Mouse (Mus musculus): ENCODE data around the gene S100z. TPM values are rescaled to one million over a fixed set of nuclear protein-coding genes. Genes with fewer than 3 reads are reported as not detected.

The S100z gene
- polyA plus RNA-seq (2014; fragmentation: Nextera tagmentation; extraction: Ambion mirVana) = not detected in 2 replicates

DNA sequence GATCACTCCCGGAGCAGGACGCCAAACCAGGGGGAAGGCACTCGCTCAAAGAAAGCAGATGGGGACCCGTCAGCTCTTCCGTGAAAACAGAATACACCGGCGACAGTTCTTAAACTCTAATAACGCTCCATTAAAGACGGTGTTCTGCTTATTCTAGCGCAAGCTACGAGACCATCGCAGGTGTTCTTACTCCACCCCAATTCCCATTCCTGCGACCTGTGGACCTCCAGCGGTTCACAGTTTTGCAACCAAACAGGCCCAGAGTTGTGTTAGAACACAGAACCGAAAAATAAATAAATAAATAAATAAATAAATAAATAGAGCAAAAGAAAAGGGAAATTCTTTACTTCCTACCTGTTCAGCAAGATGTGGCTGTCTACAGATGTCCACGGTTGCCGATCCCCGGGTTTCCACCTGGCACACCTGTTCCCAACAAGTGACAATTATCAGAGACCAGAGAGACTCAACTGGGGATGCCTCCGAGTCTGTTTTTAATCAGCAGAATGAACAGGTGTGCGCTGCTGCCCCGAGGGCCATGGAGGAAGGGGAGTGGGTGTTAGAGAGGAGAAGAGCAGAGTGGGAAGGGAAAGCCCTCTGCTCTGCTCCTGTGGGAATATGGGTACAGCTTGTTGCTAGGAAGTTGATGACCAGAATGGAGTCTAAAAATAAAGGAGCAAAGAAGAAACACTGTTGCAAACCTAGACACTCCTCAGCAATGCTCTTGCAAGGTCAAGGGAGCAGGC lies at the start of gene S100z:
S100z (minus strand) TSS at position 51 of the 743 bp plus-strand sequence.
- Histone ChIP-seq H3K9me3 (ENCODE audit: control insufficient read depth, low read length) (no peaks in the 10 kb centered on the region), H3K27ac (ENCODE audit: low read depth, low read length) (no peak within 1 kb of the TSS), H3K27me3 (ENCODE audit: control insufficient read depth, insufficient read depth, low read length) (no peaks in the 10 kb centered on the region), H3K36me3 (ENCODE audit: control insufficient read depth, insufficient read depth, low read length) (no peaks in the 10 kb centered on the region), H3K4me2 (ENCODE audit: low read depth) (no peak within 1 kb of the TSS), H3K9ac (ENCODE audit: low read length) (no peak within 1 kb of the TSS), H3K4me1 (ENCODE audit: control insufficient read depth, insufficient read depth, low read length) (no peaks in the 10 kb centered on the region), H3K4me3 (ENCODE audit: low read depth, low read length) (no peak within 1 kb of the TSS)
- WGBS = 92% methylated on average over 21 of the region's 21 CpGs
- no peak for DNase-seq (ENCODE audit: low spot score)
- ATAC-seq (ENCODE audit: insufficient read depth, low FRiP score, low TSS enrichment) = no peak

DNA sequence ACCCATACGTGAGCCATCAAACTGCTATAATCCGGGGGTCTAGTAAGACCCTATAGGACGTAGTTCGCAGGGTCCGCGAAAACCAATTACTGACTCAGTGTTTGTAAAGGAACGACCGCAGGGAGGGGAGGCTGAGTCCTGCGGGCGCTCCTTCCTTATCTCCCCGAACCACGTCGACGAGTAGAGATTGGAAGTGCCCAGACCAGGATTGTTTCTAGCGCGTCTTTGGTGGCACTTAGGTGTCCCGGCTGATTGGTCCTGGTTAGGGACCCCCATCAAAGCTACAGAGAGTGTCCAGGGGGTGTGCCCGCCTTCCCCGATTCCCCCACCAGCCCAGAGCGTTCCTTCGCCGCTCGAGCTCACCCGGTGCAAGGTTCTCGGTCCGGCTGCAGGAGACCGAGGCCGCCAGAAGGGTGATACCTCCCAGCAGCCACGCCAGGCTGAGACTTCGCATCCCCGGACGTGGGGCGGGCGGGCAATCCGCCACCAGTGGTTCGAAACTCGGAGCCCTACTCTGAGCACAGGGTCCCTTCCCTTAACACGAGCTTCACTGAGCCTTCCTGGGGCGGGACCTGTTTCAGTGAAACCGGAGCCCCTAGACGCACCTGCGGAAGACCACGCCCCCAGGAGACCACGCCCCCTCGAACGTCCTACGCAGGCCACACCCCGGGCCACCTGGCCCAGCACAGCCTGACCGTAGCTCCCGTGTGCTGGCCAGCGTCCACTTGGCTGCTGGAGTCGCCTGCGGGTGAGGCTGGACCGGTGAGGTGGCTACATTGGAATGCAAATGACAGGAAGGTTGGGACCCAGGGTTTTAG lies 46.4 kb upstream of the S100z start, which contains the start of gene F2rl1:
F2rl1 (minus strand) TSS at position 554 of the 818 bp plus-strand sequence.
- H3K4me2 ChIP-seq (ENCODE audit: low read depth) = peak within 1 kb of the TSS; percentile 70
- ATAC-seq (ENCODE audit: insufficient read depth, low FRiP score, low TSS enrichment) (peak; percentile 38; the same call in 1 of the 2 replicates), DNase-seq (ENCODE audit: low spot score) (peak; percentile 37)
- H3K27ac ChIP-seq (ENCODE audit: low read depth, low read length) = no peak within 1 kb of the TSS
- H3K9ac ChIP-seq (ENCODE audit: low read length) = peak within 1 kb of the TSS; percentile 35; the same call in 1 of the 2 replicates
- 0 out of 2 replicates have a peak, but pooled peaks cover 7% of the 10 kb centered on the region for H3K4me1 ChIP-seq (ENCODE audit: control insufficient read depth, insufficient read depth, low read length)
- H3K36me3 ChIP-seq (ENCODE audit: control insufficient read depth, insufficient read depth, low read length) = no peaks in the 10 kb centered on the region
- peaks cover 19% of the 10 kb centered on the region for H3K27me3 ChIP-seq (ENCODE audit: control insufficient read depth, insufficient read depth, low read length)
- H3K9me3 ChIP-seq (ENCODE audit: control insufficient read depth, low read length) = no peaks in the 10 kb centered on the region
- H3K4me3 ChIP-seq (ENCODE audit: low read depth, low read length) = peak within 1 kb of the TSS; percentile 24
- under 1% methylated on average over 54 of the region's 54 CpGs for WGBS

GRCm38 (mm10) chr13:95524424-95524673 lies 45.8 kb upstream of the S100z start:
- Histone ChIP-seq H3K36me3 (ENCODE audit: control insufficient read depth, insufficient read depth, low read length) (no peaks in the 10 kb centered on the region), H3K27me3 (ENCODE audit: control insufficient read depth, insufficient read depth, low read length) (peaks cover 19% of the 10 kb centered on the region), H3K27ac (ENCODE audit: low read depth, low read length) (no peak overlapping the region), H3K4me3 (ENCODE audit: low read depth, low read length) (peak overlapping the region; percentile 24), H3K9ac (ENCODE audit: low read length) (no peak overlapping the region), H3K4me2 (ENCODE audit: low read depth) (peak overlapping the region; percentile 70), H3K4me1 (ENCODE audit: control insufficient read depth, insufficient read depth, low read length) (0 out of 2 replicates have a peak, but pooled peaks cover 7% of the 10 kb centered on the region), H3K9me3 (ENCODE audit: control insufficient read depth, low read length) (no peaks in the 10 kb centered on the region)
- under 1% methylated on average over 13 of the region's 13 CpGs for WGBS
- ATAC-seq (ENCODE audit: insufficient read depth, low FRiP score, low TSS enrichment) (no peak), DNase-seq (ENCODE audit: low spot score) (peak; percentile 46)

- WGBS = 2% methylated on average over 29 of the region's 29 CpGs
- no peak overlapping the region for H3K27ac ChIP-seq (ENCODE audit: low read depth, low read length)
Measured at GRCm38 (mm10) chr13:95523659-95524423, 45.3 kb upstream of the S100z start.

DNA sequence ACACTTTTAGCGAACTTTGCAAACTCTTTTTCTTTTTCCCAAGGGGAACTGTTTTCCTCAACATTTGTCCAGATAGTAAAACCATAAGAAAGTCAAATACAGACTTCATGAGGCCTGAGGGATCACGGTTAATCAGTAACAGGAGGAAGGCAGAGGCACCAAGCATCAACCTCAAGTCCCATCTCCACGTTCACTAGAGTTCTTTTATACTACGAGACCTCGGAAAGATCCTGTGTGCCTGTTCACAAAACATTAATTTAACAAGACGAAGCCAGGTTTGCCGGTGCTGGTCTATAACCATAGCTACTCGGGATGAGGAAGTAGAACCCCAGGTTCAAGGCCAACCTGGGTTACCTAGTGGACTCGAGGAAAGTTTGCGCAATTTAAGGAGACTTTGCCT lies 43.7 kb upstream of the S100z start:
- Histone ChIP-seq H3K4me3 (ENCODE audit: low read depth, low read length) (no peak overlapping the region), H3K27me3 (ENCODE audit: control insufficient read depth, insufficient read depth, low read length) (peaks cover 19% of the 10 kb centered on the region), H3K9me3 (ENCODE audit: control insufficient read depth, low read length) (no peaks in the 10 kb centered on the region), H3K36me3 (ENCODE audit: control insufficient read depth, insufficient read depth, low read length) (no peaks in the 10 kb centered on the region), H3K4me1 (ENCODE audit: control insufficient read depth, insufficient read depth, low read length) (0 out of 2 replicates have a peak, but pooled peaks cover 7% of the 10 kb centered on the region), H3K4me2 (ENCODE audit: low read depth) (no peak overlapping the region), H3K27ac (ENCODE audit: low read depth, low read length) (no peak overlapping the region), H3K9ac (ENCODE audit: low read length) (no peak overlapping the region)
- ATAC-seq (ENCODE audit: insufficient read depth, low FRiP score, low TSS enrichment) (no peak), DNase-seq (ENCODE audit: low spot score) (no peak)
- 83% methylated on average over 10 of the region's 10 CpGs for WGBS

More at GRCm38 (mm10) chr13:95523659-95524423, 45.3 kb upstream of the S100z start:
- 0 out of 2 replicates have a peak, but pooled peaks cover 7% of the 10 kb centered on the region for H3K4me1 ChIP-seq (ENCODE audit: control insufficient read depth, insufficient read depth, low read length)
- peaks cover 19% of the 10 kb centered on the region for H3K27me3 ChIP-seq (ENCODE audit: control insufficient read depth, insufficient read depth, low read length)
- H3K4me2 ChIP-seq (ENCODE audit: low read depth) = peak overlapping the region; percentile 70
- no peaks in the 10 kb centered on the region for H3K9me3 ChIP-seq (ENCODE audit: control insufficient read depth, low read length)
- H3K9ac ChIP-seq (ENCODE audit: low read length) = no peak overlapping the region
- H3K4me3 ChIP-seq (ENCODE audit: low read depth, low read length) = peak overlapping the region; percentile 24
- no peaks in the 10 kb centered on the region for H3K36me3 ChIP-seq (ENCODE audit: control insufficient read depth, insufficient read depth, low read length)
- DNase-seq (ENCODE audit: low spot score) (peak; percentile 31), ATAC-seq (ENCODE audit: insufficient read depth, low FRiP score, low TSS enrichment) (no peak)

DNA sequence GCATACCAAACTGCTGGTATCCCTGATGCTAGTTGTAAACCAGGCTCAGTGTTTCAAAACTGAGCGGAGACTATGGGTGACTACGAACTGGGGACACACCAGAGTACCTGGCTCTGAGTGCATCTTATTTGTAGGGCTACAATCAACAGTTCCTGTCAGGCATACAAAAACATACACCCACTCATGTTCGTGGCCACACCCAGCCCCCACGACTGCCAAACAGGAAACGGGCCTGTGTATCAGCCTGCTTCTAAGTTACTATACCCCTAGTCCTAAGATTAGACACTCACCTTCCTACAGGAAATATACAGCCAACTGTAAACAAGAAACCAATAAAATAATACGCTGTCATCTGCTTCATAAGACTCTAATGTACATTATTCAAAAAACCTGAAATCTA lies 42.5 kb upstream of the S100z start:
- no peak for ATAC-seq (ENCODE audit: insufficient read depth, low FRiP score, low TSS enrichment)
- 91% methylated on average over 6 of the region's 6 CpGs for WGBS

GRCm38 (mm10) chr13:95514756-95515155 lies 36.2 kb upstream of the S100z start:
- H3K9me3 ChIP-seq (ENCODE audit: control insufficient read depth, low read length) = no peaks in the 10 kb centered on the region
- no peak overlapping the region for H3K9ac ChIP-seq (ENCODE audit: low read length)
- 83% methylated on average over 4 of the region's 4 CpGs for WGBS
- no peaks in the 10 kb centered on the region for H3K27me3 ChIP-seq (ENCODE audit: control insufficient read depth, insufficient read depth, low read length)
- H3K4me3 ChIP-seq (ENCODE audit: low read depth, low read length) = no peak overlapping the region
- H3K36me3 ChIP-seq (ENCODE audit: control insufficient read depth, insufficient read depth, low read length) = no peaks in the 10 kb centered on the region
- H3K4me2 ChIP-seq (ENCODE audit: low read depth) = no peak overlapping the region
- ATAC-seq (ENCODE audit: insufficient read depth, low FRiP score, low TSS enrichment) = no peak
- no peaks in the 10 kb centered on the region for H3K4me1 ChIP-seq (ENCODE audit: control insufficient read depth, insufficient read depth, low read length)
- H3K27ac ChIP-seq (ENCODE audit: low read depth, low read length) = no peak overlapping the region
- DNase-seq (ENCODE audit: low spot score) = no peak

More for the DNA sequence above, 42.5 kb upstream of the S100z start:
- Histone ChIP-seq H3K4me2 (ENCODE audit: low read depth) (no peak overlapping the region), H3K9ac (ENCODE audit: low read length) (no peak overlapping the region), H3K4me3 (ENCODE audit: low read depth, low read length) (no peak overlapping the region), H3K27me3 (ENCODE audit: control insufficient read depth, insufficient read depth, low read length) (peaks cover 13% of the 10 kb centered on the region), H3K36me3 (ENCODE audit: control insufficient read depth, insufficient read depth, low read length) (no peaks in the 10 kb centered on the region), H3K27ac (ENCODE audit: low read depth, low read length) (no peak overlapping the region), H3K4me1 (ENCODE audit: control insufficient read depth, insufficient read depth, low read length) (0 out of 2 replicates have a peak, but pooled peaks cover 7% of the 10 kb centered on the region), H3K9me3 (ENCODE audit: control insufficient read depth, low read length) (no peaks in the 10 kb centered on the region)
- DNase-seq (ENCODE audit: low spot score) = no peak

DNA sequence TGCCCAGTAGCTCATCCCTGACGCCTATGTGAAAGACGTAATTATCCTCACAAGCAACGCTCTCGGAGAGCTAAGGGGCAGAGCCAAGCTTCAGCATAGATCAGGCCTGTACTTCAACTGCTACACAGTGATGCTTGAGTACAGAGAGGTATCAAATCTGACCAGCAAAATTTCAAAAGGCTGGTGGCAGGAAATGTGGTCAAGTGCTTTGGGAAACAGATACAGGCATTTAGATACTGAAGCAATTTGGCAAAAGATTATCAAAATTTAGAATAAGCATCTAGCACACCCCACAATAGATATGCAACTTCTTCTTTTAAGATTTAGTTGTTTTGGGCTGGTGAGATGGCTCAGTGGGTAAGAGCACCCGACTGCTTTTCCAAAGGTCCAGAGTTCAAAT lies 31.5 kb upstream of the S100z start:
- DNase-seq (ENCODE audit: low spot score) (no peak), ATAC-seq (ENCODE audit: insufficient read depth, low FRiP score, low TSS enrichment) (no peak)
- 91% methylated on average over 5 of the region's 5 CpGs for WGBS
- Histone ChIP-seq H3K9ac (ENCODE audit: low read length) (no peak overlapping the region), H3K9me3 (ENCODE audit: control insufficient read depth, low read length) (no peaks in the 10 kb centered on the region), H3K36me3 (ENCODE audit: control insufficient read depth, insufficient read depth, low read length) (no peaks in the 10 kb centered on the region), H3K27ac (ENCODE audit: low read depth, low read length) (no peak overlapping the region), H3K4me3 (ENCODE audit: low read depth, low read length) (no peak overlapping the region), H3K4me1 (ENCODE audit: control insufficient read depth, insufficient read depth, low read length) (no peaks in the 10 kb centered on the region), H3K27me3 (ENCODE audit: control insufficient read depth, insufficient read depth, low read length) (no peaks in the 10 kb centered on the region), H3K4me2 (ENCODE audit: low read depth) (no peak overlapping the region)
